Mouse (Mus musculus): ENCODE data around the gene Aqp11. TPM values are rescaled to one million over a fixed set of nuclear protein-coding genes. Genes with fewer than 3 reads are reported as not detected.
A peak's percentile ranks its signal among the peaks of the same experiment; 100 is the strongest.

Gene Aqp11
- polyA plus RNA-seq, 1 experiment, result 872 TPM

DNA sequence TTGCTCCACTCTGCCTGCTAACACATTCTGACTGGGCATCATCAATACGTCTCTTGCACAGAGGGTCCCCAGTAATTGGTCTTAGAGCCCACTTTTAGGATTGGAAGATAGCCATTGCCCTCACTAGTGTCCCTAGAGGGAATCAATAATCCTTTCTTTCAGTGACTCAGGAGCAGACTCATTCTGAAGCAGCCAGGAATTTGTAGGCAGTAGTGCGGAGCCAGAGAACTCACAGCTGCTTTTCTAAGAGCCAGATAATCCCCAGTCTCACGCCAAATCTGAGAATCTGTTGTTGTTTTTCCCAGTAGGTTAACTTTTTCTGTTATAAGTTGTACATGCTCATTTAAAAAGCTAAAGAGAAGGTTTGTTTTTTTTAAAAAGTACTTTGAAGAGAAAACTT is 37.3 kb upstream of the Aqp11 start:
- Histone ChIP-seq H3K4me3 (ENCODE audit: control insufficient read depth, low read depth, low read length) (no peak overlapping the region), H3K36me3 (ENCODE audit: control insufficient read depth, insufficient read depth, low read length) (no peaks in the 10 kb centered on the region), H3K4me1 (ENCODE audit: control insufficient read depth, insufficient read depth, low read length) (no peaks in the 10 kb centered on the region), H3K27me3 (ENCODE audit: control insufficient read depth, insufficient read depth, low read length) (no peaks in the 10 kb centered on the region), H3K27ac (ENCODE audit: control insufficient read depth, insufficient read depth, low read depth, low read length) (no peak overlapping the region)
- TF ChIP-seq CTCF (IDR thresholded peaks at IDR 0.05; ENCODE audit: control insufficient read depth, insufficient read depth, insufficient replicate concordance, low read depth, low read length), result no peak
- no peak for TF ChIP-seq POLR2A (IDR thresholded peaks at IDR 0.05; ENCODE audit: control insufficient read depth, low read depth, low read length)

DNA sequence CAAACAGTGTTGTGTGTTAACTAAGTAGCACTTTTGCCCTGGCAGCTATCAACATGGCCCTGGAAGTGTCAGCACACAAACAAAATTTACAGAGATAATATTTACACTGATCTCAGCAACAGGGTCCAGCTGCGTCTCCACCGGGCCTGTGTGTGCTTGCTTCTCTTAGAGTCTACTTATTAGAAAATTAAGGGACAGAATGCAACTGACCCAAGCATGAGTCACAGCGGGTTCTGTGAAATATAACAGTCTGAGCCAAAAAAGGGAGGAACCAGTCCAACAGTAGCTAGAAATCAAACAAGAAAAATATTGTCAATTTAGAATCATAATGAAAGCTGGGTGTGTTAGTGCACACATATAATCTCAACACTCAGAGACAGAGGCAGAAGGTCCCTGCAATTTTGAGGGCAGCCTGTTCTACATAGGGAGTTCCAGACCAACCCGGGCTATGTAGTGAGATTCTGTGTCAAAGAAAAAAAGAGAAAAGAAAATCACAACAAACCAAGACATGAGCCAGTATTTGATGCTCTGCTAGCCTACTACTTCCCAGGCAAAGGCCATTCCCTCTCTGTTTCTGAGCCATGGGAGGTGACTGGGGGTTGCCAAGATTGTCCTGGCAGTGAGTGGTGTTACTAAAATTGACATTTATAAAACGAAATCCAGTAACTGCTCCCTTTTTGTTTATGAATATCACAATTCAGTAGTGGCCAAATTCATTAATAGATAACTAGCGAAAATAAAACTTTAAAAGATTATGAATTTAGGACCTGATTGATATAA is 32.9 kb upstream of the Aqp11 start:
- H3K27me3 ChIP-seq (ENCODE audit: control insufficient read depth, insufficient read depth, low read length), result no peaks in the 10 kb centered on the region
- 0 out of 2 replicates have a peak overlapping the region, but pooled peaks have one; percentile 4 for H3K27ac ChIP-seq (ENCODE audit: control insufficient read depth, insufficient read depth, low read depth, low read length)
- TF ChIP-seq CTCF (IDR thresholded peaks at IDR 0.05; ENCODE audit: control insufficient read depth, insufficient read depth, insufficient replicate concordance, low read depth, low read length), result no peak
- TF ChIP-seq POLR2A (IDR thresholded peaks at IDR 0.05; ENCODE audit: control insufficient read depth, low read depth, low read length), result no peak
- H3K4me1 ChIP-seq (ENCODE audit: control insufficient read depth, insufficient read depth, low read length), result peaks cover under 1% of the 10 kb centered on the region; the same call in 1 of the 2 replicates
- H3K36me3 ChIP-seq (ENCODE audit: control insufficient read depth, insufficient read depth, low read length), result no peaks in the 10 kb centered on the region
- H3K4me3 ChIP-seq (ENCODE audit: control insufficient read depth, low read depth, low read length), result no peak overlapping the region

DNA sequence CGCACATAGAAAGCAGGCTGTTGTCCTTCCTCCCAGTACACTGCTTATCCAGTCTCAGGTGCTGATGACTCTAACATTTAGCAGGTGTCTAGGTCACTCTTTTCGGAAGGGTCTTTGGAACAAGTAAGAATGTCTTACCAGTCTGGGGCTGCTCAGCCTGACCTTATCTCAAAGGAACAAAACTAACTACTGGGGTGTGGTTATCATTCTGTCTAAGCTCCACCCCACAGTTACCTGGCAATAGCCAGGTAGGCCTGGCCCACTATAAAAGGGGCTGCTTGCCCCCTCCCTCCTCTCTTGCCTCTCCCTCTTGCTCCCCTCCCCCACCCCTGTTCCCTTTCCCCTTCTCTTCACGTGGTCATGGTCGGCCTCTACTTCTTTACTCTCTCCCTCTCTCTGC is 30.9 kb upstream of the Aqp11 start:
- Histone ChIP-seq H3K4me1 (ENCODE audit: control insufficient read depth, insufficient read depth, low read length) (peaks cover 8% of the 10 kb centered on the region), H3K27me3 (ENCODE audit: control insufficient read depth, insufficient read depth, low read length) (no peaks in the 10 kb centered on the region), H3K27ac (ENCODE audit: control insufficient read depth, insufficient read depth, low read depth, low read length) (no peak overlapping the region), H3K4me3 (ENCODE audit: control insufficient read depth, low read depth, low read length) (no peak overlapping the region), H3K36me3 (ENCODE audit: control insufficient read depth, insufficient read depth, low read length) (no peaks in the 10 kb centered on the region)
- TF ChIP-seq POLR2A (IDR thresholded peaks at IDR 0.05; ENCODE audit: control insufficient read depth, low read depth, low read length) (no peak), CTCF (IDR thresholded peaks at IDR 0.05; ENCODE audit: control insufficient read depth, insufficient read depth, insufficient replicate concordance, low read depth, low read length) (no peak)

DNA sequence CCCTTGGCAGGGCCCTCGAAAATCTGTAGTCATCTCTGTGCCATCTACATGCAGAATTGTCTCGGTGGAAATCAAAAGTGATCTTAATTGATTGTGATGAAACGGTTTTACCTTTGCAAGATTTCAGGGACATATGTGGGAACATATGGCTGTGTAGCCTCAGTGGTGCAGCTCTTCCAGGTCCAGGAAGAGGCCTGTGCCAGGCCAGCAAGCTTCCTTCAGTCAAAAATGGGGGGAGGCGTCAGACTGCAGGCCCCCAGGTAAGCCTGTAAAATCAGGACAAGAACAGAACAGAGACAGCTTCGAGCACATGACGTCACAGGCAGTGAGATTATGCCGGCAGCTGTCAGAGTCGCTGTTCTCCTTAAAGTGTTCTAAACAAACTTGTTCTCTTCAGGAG is 29.8 kb upstream of the Aqp11 start:
- TF ChIP-seq CTCF (IDR thresholded peaks at IDR 0.05; ENCODE audit: control insufficient read depth, insufficient read depth, insufficient replicate concordance, low read depth, low read length) (no peak), POLR2A (IDR thresholded peaks at IDR 0.05; ENCODE audit: control insufficient read depth, low read depth, low read length) (no peak)
- Histone ChIP-seq H3K36me3 (ENCODE audit: control insufficient read depth, insufficient read depth, low read length) (no peaks in the 10 kb centered on the region), H3K27ac (ENCODE audit: control insufficient read depth, insufficient read depth, low read depth, low read length) (no peak overlapping the region), H3K4me1 (ENCODE audit: control insufficient read depth, insufficient read depth, low read length) (peaks cover 8% of the 10 kb centered on the region), H3K4me3 (ENCODE audit: control insufficient read depth, low read depth, low read length) (no peak overlapping the region), H3K27me3 (ENCODE audit: control insufficient read depth, insufficient read depth, low read length) (no peaks in the 10 kb centered on the region)

DNA sequence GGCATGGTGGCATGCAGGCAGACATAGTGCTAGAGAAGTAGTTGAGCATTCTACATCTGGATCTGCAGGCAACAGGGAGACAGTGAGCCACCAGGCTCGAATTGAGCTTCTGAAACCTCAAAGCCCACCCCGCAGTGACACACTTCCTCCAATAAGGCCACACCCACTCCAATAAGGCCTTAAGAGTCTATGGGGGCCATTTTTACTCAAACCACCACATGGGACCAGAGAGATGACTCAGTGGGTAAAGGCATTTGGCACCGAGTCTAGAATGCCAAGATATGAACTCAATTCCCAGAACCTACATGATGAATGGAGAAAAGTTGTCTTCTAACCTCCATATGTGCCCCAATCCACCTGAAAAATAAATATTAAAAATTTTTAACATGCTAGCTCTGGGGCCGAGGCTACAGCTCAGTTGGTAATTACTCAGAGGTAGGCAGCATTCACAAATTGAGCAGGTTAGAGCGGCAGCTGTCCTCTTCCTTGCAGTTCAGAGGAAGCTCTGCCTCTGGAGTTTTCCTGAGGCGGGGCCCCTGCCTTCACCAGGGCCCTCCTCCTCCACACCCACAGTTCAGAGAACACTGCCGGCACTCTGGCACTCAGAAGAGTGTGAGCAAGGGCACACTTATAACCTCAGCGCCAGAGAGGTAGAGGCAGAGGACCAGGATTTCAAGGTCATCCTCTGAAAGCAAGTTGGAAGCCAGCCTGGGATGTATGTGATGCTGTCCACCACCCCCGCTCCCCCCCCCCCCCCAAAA is 28.5 kb upstream of the Aqp11 start:
- no peak for TF ChIP-seq CTCF (IDR thresholded peaks at IDR 0.05; ENCODE audit: control insufficient read depth, insufficient read depth, insufficient replicate concordance, low read depth, low read length)
- no peak for TF ChIP-seq POLR2A (IDR thresholded peaks at IDR 0.05; ENCODE audit: control insufficient read depth, low read depth, low read length)
- H3K36me3 ChIP-seq (ENCODE audit: control insufficient read depth, insufficient read depth, low read length), result no peaks in the 10 kb centered on the region
- peaks cover 12% of the 10 kb centered on the region for H3K4me1 ChIP-seq (ENCODE audit: control insufficient read depth, insufficient read depth, low read length)
- H3K27ac ChIP-seq (ENCODE audit: control insufficient read depth, insufficient read depth, low read depth, low read length), result no peak overlapping the region
- no peak overlapping the region for H3K4me3 ChIP-seq (ENCODE audit: control insufficient read depth, low read depth, low read length)
- no peaks in the 10 kb centered on the region for H3K27me3 ChIP-seq (ENCODE audit: control insufficient read depth, insufficient read depth, low read length)

DNA sequence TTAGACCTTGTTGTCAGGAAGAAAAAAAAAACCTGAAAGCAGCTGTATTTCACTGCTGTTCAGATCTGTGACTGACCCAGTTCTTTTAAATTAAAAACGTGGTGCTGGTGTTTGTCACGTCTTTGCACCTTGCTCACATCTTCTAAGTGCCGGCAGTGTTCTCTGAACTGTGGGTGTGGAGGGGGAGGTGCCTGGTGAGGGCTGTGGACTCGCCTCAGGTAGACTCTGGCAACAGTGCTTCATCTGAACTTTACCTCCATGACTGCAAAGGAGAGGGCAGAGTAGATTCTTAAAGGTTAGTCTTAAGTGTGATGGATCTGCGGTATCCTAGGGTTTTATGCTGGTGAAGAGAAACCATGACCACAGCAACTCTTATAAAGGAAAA is 27.9 kb upstream of the Aqp11 start:
- peaks cover 12% of the 10 kb centered on the region for H3K4me1 ChIP-seq (ENCODE audit: control insufficient read depth, insufficient read depth, low read length)
- H3K36me3 ChIP-seq (ENCODE audit: control insufficient read depth, insufficient read depth, low read length), result no peaks in the 10 kb centered on the region
- no peaks in the 10 kb centered on the region for H3K27me3 ChIP-seq (ENCODE audit: control insufficient read depth, insufficient read depth, low read length)
- no peak overlapping the region for H3K4me3 ChIP-seq (ENCODE audit: control insufficient read depth, low read depth, low read length)
- no peak overlapping the region for H3K27ac ChIP-seq (ENCODE audit: control insufficient read depth, insufficient read depth, low read depth, low read length)
- no peak for TF ChIP-seq CTCF (IDR thresholded peaks at IDR 0.05; ENCODE audit: control insufficient read depth, insufficient read depth, insufficient replicate concordance, low read depth, low read length)
- TF ChIP-seq POLR2A (IDR thresholded peaks at IDR 0.05; ENCODE audit: control insufficient read depth, low read depth, low read length), result no peak

DNA sequence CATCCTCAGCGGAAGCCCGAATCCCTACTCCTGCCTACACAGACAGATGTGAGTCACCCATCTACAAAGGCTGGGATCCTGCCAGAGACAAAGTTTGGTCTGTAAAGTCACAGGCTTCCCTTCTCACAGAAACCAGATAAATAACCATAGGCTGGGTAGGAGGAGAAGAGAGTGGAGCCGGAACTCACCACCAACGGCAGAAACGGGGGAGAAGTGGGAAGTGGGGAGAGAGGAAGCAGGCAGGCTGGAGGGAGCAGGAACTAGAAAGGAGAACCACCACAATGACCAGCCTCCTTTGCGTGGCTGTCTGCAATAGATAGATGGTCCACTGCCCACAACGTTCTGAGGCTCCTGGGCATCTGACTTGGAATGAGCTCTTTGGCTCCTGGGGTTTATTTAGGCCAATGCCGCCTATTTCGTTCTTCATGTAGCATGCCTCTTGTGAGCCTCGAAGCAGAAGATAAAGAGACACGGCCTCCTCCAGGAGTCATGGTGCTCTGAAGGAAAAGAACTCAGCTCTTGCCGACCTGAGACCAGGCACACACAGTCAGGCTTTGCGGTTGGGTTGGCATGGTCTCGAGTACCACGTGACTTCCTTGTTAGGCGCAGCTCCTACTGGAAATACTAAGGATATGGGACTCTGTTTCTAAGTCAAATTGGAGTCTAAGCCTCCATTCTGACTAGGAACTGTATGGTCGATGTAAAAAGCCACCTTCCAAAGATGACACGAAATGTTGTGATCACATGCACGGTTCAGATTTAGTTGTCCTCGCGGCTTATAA is 27.3 kb upstream of the Aqp11 start:
- TF ChIP-seq CTCF (IDR thresholded peaks at IDR 0.05; ENCODE audit: control insufficient read depth, insufficient read depth, insufficient replicate concordance, low read depth, low read length), result no peak
- no peak for TF ChIP-seq POLR2A (IDR thresholded peaks at IDR 0.05; ENCODE audit: control insufficient read depth, low read depth, low read length)
- Histone ChIP-seq H3K4me1 (ENCODE audit: control insufficient read depth, insufficient read depth, low read length) (peaks cover 14% of the 10 kb centered on the region), H3K4me3 (ENCODE audit: control insufficient read depth, low read depth, low read length) (no peak overlapping the region; the same call in none of the 2 replicates), H3K36me3 (ENCODE audit: control insufficient read depth, insufficient read depth, low read length) (no peaks in the 10 kb centered on the region), H3K27ac (ENCODE audit: control insufficient read depth, insufficient read depth, low read depth, low read length) (no peak overlapping the region), H3K27me3 (ENCODE audit: control insufficient read depth, insufficient read depth, low read length) (no peaks in the 10 kb centered on the region)

Measured in testis, adult 2 months (tissue).